Comparison of ENCODE assay signal across 18 mouse cellular contexts in the genomic region with DNA sequence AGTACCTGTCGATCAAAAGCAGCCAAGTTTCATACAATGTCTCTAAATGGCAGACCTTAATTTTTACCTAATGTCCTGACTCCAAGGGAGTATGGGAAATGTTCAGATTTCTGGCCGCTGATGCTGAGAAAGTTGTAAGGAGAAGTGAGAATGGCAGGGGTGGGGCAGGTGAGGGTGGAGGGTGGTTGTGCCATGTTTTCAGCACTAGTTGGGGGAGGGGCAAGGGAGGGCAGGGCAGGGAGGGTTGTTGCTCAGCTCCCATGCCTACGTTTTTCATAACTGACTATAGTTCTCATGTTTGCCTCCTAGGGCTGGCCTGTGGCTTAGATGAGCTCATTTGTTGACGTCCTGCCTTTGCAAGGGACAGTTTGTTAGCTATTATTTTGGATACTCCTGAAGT. TPM values are rescaled to one million over a fixed set of nuclear protein-coding genes. Genes with fewer than 3 reads are reported as not detected.
DNase-seq lines count a peak whose midpoint lies in the region; ATAC-seq and TF ChIP-seq lines count a peak whose summit lies in the region.
"Had no signal": no experiment of that assay in that cellular context is flagged by ENCODE, and none has a peak within 500 bp of the region (broad histone marks: within the 10 kb centered on the region; RNA-seq: fewer than 3 reads in every experiment).

No protein-coding gene starts in this region.

- in situ Hi-C loops in CH12.LX (cut with MboI; ENCODE audit: low pct_ligation_motif_present, low pct_unique_long_range_greater_than_20kb, low sequenced_read_pairs), result no loop called here

- no peak for TF ChIP-seq POLR2A in CH12.LX (IDR thresholded peaks at IDR 0.05; ENCODE audit: low read depth, low read length)

- no peaks in the 10 kb centered on the region for H3K9me3 ChIP-seq in forebrain, embryonic 14.5 days (replicated peaks; ENCODE audit: control insufficient read depth, low read length)
- no peaks in the 10 kb centered on the region for H3K9me3 ChIP-seq in forebrain, embryonic 11.5 days (ENCODE audit: control insufficient read depth, low read length)
- no peaks in the 10 kb centered on the region for H3K9me3 ChIP-seq in CH12.LX (replicated peaks; ENCODE audit: low read length)
- H3K9me3 ChIP-seq: embryonic facial prominence, embryonic 12.5 days; megakaryocyte, embryonic 14.5 days; midbrain, embryonic 15.5 days had no signal

- dilution Hi-C loops in CH12.LX (cut with MboI; ENCODE audit: extremely low pct_ligation_motif_present, extremely low pct_unique_long_range_greater_than_20kb, low sequenced_read_pairs), result no loop called here

- no peak; the same call in 1 of the 2 replicates for TF ChIP-seq EP300 in CH12.LX (IDR thresholded peaks at IDR 0.05; ENCODE audit: low read length)

- no peak overlapping the region for H3K4me2 ChIP-seq in forebrain, embryonic 14.5 days (ENCODE audit: low read length)
- no peak overlapping the region for H3K4me2 ChIP-seq in forebrain, embryonic 11.5 days (ENCODE audit: low read depth, low read length, severe bottlenecking)
- no peak overlapping the region for H3K4me2 ChIP-seq in CH12.LX (ENCODE audit: insufficient read depth, low read depth, poor library complexity, severe bottlenecking)
- H3K4me2 ChIP-seq: embryonic facial prominence, embryonic 12.5 days; midbrain, embryonic 15.5 days had no signal

- TF ChIP-seq CTCF in left cerebral cortex, adult 2 months (IDR thresholded peaks at IDR 0.05), result no peak
- no peak for TF ChIP-seq CTCF in CH12.LX (conservative IDR thresholded peaks at IDR 0.05 in 1 of 2, IDR thresholded peaks at IDR 0.05 in 1 of 2; ENCODE audit: low read depth in 2 of 2, low read length in 2 of 2)

- H3K27me3 ChIP-seq in forebrain, embryonic 14.5 days (replicated peaks; ENCODE audit: control insufficient read depth, insufficient read depth, low read length), result no peaks in the 10 kb centered on the region
- H3K27me3 ChIP-seq in forebrain, embryonic 11.5 days (ENCODE audit: control insufficient read depth, insufficient read depth, low read length), result no peaks in the 10 kb centered on the region
- no peaks in the 10 kb centered on the region for H3K27me3 ChIP-seq in CH12.LX (replicated peaks)
- H3K27me3 ChIP-seq: embryonic facial prominence, embryonic 12.5 days; midbrain, embryonic 15.5 days had no signal

- TF ChIP-seq RAD21 in CH12.LX (IDR thresholded peaks at IDR 0.05; ENCODE audit: low read depth, low read length), result no peak

- no peak overlapping the region for H3K4me3 ChIP-seq in forebrain, embryonic 14.5 days (ENCODE audit: low read depth, low read length)
- H3K4me3 ChIP-seq in forebrain, embryonic 11.5 days (ENCODE audit: low read depth, low read length), result no peak overlapping the region
- no peak overlapping the region for H3K4me3 ChIP-seq in left cerebral cortex, adult 2 months
- no peak overlapping the region for H3K4me3 ChIP-seq in CH12.LX (replicated peaks in 1 of 3; ENCODE audit: low read depth in 2 of 3, low read length in 2 of 3, poor library complexity in 1 of 3)
- H3K4me3 ChIP-seq: embryonic facial prominence, embryonic 12.5 days; megakaryocyte, embryonic 14.5 days; midbrain, embryonic 15.5 days had no signal

- WGBS in forebrain, embryonic 14.5 days, result 75% methylated on average over 4 of the region's 4 CpGs
- 79% methylated on average over 4 of the region's 4 CpGs for WGBS in forebrain, embryonic 11.5 days

- peak overlapping the region; percentile 48; the same call in 1 of the 2 replicates for H3K27ac ChIP-seq in forebrain, embryonic 14.5 days (ENCODE audit: low read depth, low read length)
- no peak overlapping the region for H3K27ac ChIP-seq in forebrain, embryonic 11.5 days (ENCODE audit: low read depth, low read length)
- H3K27ac ChIP-seq in left cerebral cortex, adult 2 months, result peak overlapping the region; percentile 74
- H3K27ac ChIP-seq in CH12.LX (ENCODE audit: insufficient read depth, low read depth), result no peak overlapping the region
- H3K27ac ChIP-seq: embryonic facial prominence, embryonic 12.5 days; midbrain, embryonic 15.5 days had no signal

- no peak for DNase-seq in forebrain, embryonic 14.5 days (ENCODE audit: low spot score)
- no peak for DNase-seq in forebrain, embryonic 11.5 days (ENCODE audit: low spot score)
- DNase-seq in left cerebral cortex, adult 2 months (ENCODE audit: extremely low spot score in 1 of 2, low spot score in 2 of 2), result no peak
- no peak for DNase-seq in left cerebral cortex, adult 8-10 months (ENCODE audit: low spot score in 2 of 2)
- peak; percentile 56 for DNase-seq in CH12.LX (ENCODE audit: extremely low read depth)
- DNase-seq in frontal cortex, postnatal 36 days (ENCODE audit: low spot score in 2 of 2), result no peak
- DNase-seq: kidney, adult 18-20 months; kidney, postnatal 14 days; liver; lung, adult 18-20 months; thymus, postnatal 36 days had no signal

- H3K4me1 ChIP-seq in forebrain, embryonic 14.5 days (ENCODE audit: control insufficient read depth, insufficient read depth, low read length), result no peaks in the 10 kb centered on the region
- no peaks in the 10 kb centered on the region for H3K4me1 ChIP-seq in forebrain, embryonic 11.5 days (replicated peaks; ENCODE audit: control insufficient read depth, insufficient read depth, low read length)
- H3K4me1 ChIP-seq in CH12.LX (ENCODE audit: control insufficient read depth in 1 of 2, insufficient read depth in 2 of 2), result peaks cover 9 to 17% of the 10 kb centered on the region in 2 experiments
- H3K4me1 ChIP-seq: embryonic facial prominence, embryonic 12.5 days; midbrain, embryonic 15.5 days had no signal

- H3K9ac ChIP-seq in forebrain, embryonic 14.5 days (ENCODE audit: low read length), result no peak overlapping the region
- H3K9ac ChIP-seq in forebrain, embryonic 11.5 days (ENCODE audit: low read length), result no peak overlapping the region
- H3K9ac ChIP-seq in CH12.LX (ENCODE audit: insufficient read depth, low read depth), result no peak overlapping the region
- H3K9ac ChIP-seq: embryonic facial prominence, embryonic 12.5 days; midbrain, embryonic 15.5 days had no signal

- H3K36me3 ChIP-seq in forebrain, embryonic 14.5 days (ENCODE audit: control insufficient read depth, insufficient read depth, low read length), result no peaks in the 10 kb centered on the region
- no peaks in the 10 kb centered on the region for H3K36me3 ChIP-seq in forebrain, embryonic 11.5 days (ENCODE audit: control insufficient read depth, insufficient read depth, low read length)
- no peaks in the 10 kb centered on the region for H3K36me3 ChIP-seq in CH12.LX (replicated peaks in 1 of 2; ENCODE audit: control insufficient read depth in 1 of 2, insufficient read depth in 1 of 2, low read length in 1 of 2)
- H3K36me3 ChIP-seq: embryonic facial prominence, embryonic 12.5 days; midbrain, embryonic 15.5 days had no signal

- ATAC-seq in forebrain, embryonic 14.5 days, result no peak
- no peak for ATAC-seq in forebrain, embryonic 11.5 days (replicated peaks; ENCODE audit: low FRiP score)
- ATAC-seq in megakaryocyte, adult 5-6 weeks (ENCODE audit: poor library complexity, severe bottlenecking), result peak; percentile 57
- ATAC-seq: CD4-positive, CD25-positive, alpha-beta regulatory T cell, adult 4 months; midbrain, embryonic 15.5 days had no signal

- intact Hi-C loops in left cerebral cortex, adult 2 months (cut with DNase I), result no loop called here

- no peaks in the 10 kb centered on the region for H3K79me2 ChIP-seq in CH12.LX (replicated peaks; ENCODE audit: control insufficient read depth, extremely low read depth, insufficient read depth, poor library complexity, severe bottlenecking)

TF ChIP-seq in CH12.LX, 34 proteins besides CTCF, POLR2A, EP300 and RAD21 (continues in another document):
- TF ChIP-seq MAZ (IDR thresholded peaks at IDR 0.05; ENCODE audit: low read depth, low read length), result peak; percentile 64; the same call in 1 of the 2 replicates
- TF ChIP-seq IRF4 (IDR thresholded peaks at IDR 0.05; ENCODE audit: low read depth, low read length), result peak; percentile 80
- TF ChIP-seq TCF12 (IDR thresholded peaks at IDR 0.05; ENCODE audit: low read depth, low read length), result 0 out of 2 replicates have a peak, but pooled peaks have one; percentile 15
- TF ChIP-seq ZNF384 (IDR thresholded peaks at IDR 0.05; ENCODE audit: low read depth, low read length), result no peak
- TF ChIP-seq MXI1 (IDR thresholded peaks at IDR 0.05; ENCODE audit: low read depth, low read length), result 0 out of 2 replicates have a peak, but pooled peaks have one; percentile 22
- TF ChIP-seq CHD2 (IDR thresholded peaks at IDR 0.05; ENCODE audit: low read length), result peak; percentile 79; the same call in 1 of the 2 replicates
- no peak for TF ChIP-seq USF1 (IDR thresholded peaks at IDR 0.05; ENCODE audit: low read depth, low read length)

RNA-seq across cellular contexts. Expression of a gene that starts 18.2 kb away (rescaled TPM):
- polyA plus RNA-seq in forebrain, embryonic 14.5 days (2014; fragmentation: Nextera tagmentation; extraction: Ambion mirVana), result not detected in 2 replicates
- polyA plus RNA-seq in forebrain, embryonic 11.5 days (2014; fragmentation: Nextera tagmentation; extraction: Ambion mirVana), result not detected in 2 replicates
- 1 to 10 TPM; 2.1 to 2.6 TPM for total RNA-seq in left cerebral cortex, adult 2 months (2021)
- 1 to 10 TPM; 2.3 to 4.3 (median 2.7) TPM for total RNA-seq in left cerebral cortex, adult 8-10 months (2022)
- total RNA-seq in CH12.LX (2012; rRNA removed) (0.25 and 0.29 TPM in 2 replicates), CH12.LX (2014; rRNA removed) (0.12 TPM in 1 of 2 replicates, not detected in the other)
- polyA plus RNA-seq in CH12.LX (2012; ENCODE audit: insufficient read length, low read depth), result 0.13 TPM in 1 of 2 replicates, not detected in the other
- not detected in 2 replicates for total RNA-seq in megakaryocyte, adult 5-6 weeks (2015)
- not detected in 2 replicates for total RNA-seq in megakaryocyte, adult 5-6 weeks (2017)
- total RNA-seq: adrenal gland, postnatal 4 days; common myeloid progenitor, adult 5-6 weeks had no signal
- polyA plus RNA-seq: CD4-positive, CD25-positive, alpha-beta regulatory T cell, adult 4 months had no signal

RNA-seq across cellular contexts. Expression of a gene that starts 41.8 kb away (rescaled TPM):
- 30.2 and 31.8 TPM in 2 replicates for polyA plus RNA-seq in forebrain, embryonic 14.5 days (2014; fragmentation: Nextera tagmentation; extraction: Ambion mirVana)
- polyA plus RNA-seq in forebrain, embryonic 11.5 days (2014; fragmentation: Nextera tagmentation; extraction: Ambion mirVana), result 20.9 and 21.8 TPM in 2 replicates
- 10 to 100 TPM; 47.1 to 54.1 TPM for total RNA-seq in left cerebral cortex, adult 2 months (2021)
- 10 to 100 TPM; 54.8 to 58.9 (median 56.1) TPM for total RNA-seq in left cerebral cortex, adult 8-10 months (2022)
- total RNA-seq in CH12.LX (2012; rRNA removed) (25.1 and 26.3 TPM in 2 replicates), CH12.LX (2014; rRNA removed) (18.5 and 19.5 TPM in 2 replicates)
- 28.4 and 29.8 TPM in 2 replicates for polyA plus RNA-seq in CH12.LX (2012; ENCODE audit: insufficient read length, low read depth)
- total RNA-seq in megakaryocyte, adult 5-6 weeks (2015), result 67.8 and 68.4 TPM in 2 replicates
- 78.5 and 89.0 TPM in 2 replicates for total RNA-seq in megakaryocyte, adult 5-6 weeks (2017)

RNA-seq across cellular contexts. Expression of a gene that starts 50.7 kb away (rescaled TPM):
- polyA plus RNA-seq in forebrain, embryonic 14.5 days (2014; fragmentation: Nextera tagmentation; extraction: Ambion mirVana), result 359 and 455 TPM in 2 replicates
- polyA plus RNA-seq in forebrain, embryonic 11.5 days (2014; fragmentation: Nextera tagmentation; extraction: Ambion mirVana), result 259 and 277 TPM in 2 replicates
- 100 to 1,000 TPM; 194 to 209 TPM for total RNA-seq in left cerebral cortex, adult 2 months (2021)
- 100 to 1,000 TPM; 202 to 230 (median 218) TPM for total RNA-seq in left cerebral cortex, adult 8-10 months (2022)
- total RNA-seq in CH12.LX (2012; rRNA removed) (56.7 and 65.3 TPM in 2 replicates), CH12.LX (2014; rRNA removed) (51.9 and 54.7 TPM in 2 replicates)
- polyA plus RNA-seq in CH12.LX (2012; ENCODE audit: insufficient read length, low read depth), result 38.9 and 48.1 TPM in 2 replicates
- 22.8 and 28.6 TPM in 2 replicates for total RNA-seq in megakaryocyte, adult 5-6 weeks (2015)
- 40.3 and 47.4 TPM in 2 replicates for total RNA-seq in megakaryocyte, adult 5-6 weeks (2017)

Comparison
In these comparisons a context has a peak if more than half of its experiments do, and no peak if none do; other contexts are left out.
1. H3K27ac ChIP-seq: peak in forebrain, embryonic 14.5 days (single experiment) and left cerebral cortex, adult 2 months (single experiment); none in forebrain, embryonic 11.5 days (single experiment) and CH12.LX (single experiment).